Mouse (Mus musculus): ENCODE measurements around the gene Efcab9.

Gene Efcab9

GRCm38 (mm10) chr11:32531871-32532764 lies at the start of gene Efcab9:
Gene Efcab9, minus strand, starts transcription at chr11:32532081.
- no peak for DNase-seq

- no peak for DNase-seq
Measured at GRCm38 (mm10) chr11:32581031-32581430, 49.1 kb upstream of the Efcab9 start.

- DNase-seq: peak; percentile 41
Measured at GRCm38 (mm10) chr11:32580305-32580947, 48.5 kb upstream of the Efcab9 start.

GRCm38 (mm10) chr11:32576760-32577050 lies 44.8 kb upstream of the Efcab9 start:
- DNase-seq: no peak

GRCm38 (mm10) chr11:32575964-32576759 lies 44.3 kb upstream of the Efcab9 start:
- DNase-seq: no peak

- DNase-seq: no peak
Measured at GRCm38 (mm10) chr11:32573669-32574068, 41.8 kb upstream of the Efcab9 start.

GRCm38 (mm10) chr11:32571103-32571502 lies 39.2 kb upstream of the Efcab9 start:
- DNase-seq: no peak

- DNase-seq: no peak
Measured at GRCm38 (mm10) chr11:32568637-32569293, 36.9 kb upstream of the Efcab9 start.

GRCm38 (mm10) chr11:32568060-32568459 lies 36.2 kb upstream of the Efcab9 start:
- no peak for DNase-seq

GRCm38 (mm10) chr11:32567000-32567855 lies 35.3 kb upstream of the Efcab9 start:
- no peak for DNase-seq

- DNase-seq: no peak
Measured at GRCm38 (mm10) chr11:32566184-32566583, 34.3 kb upstream of the Efcab9 start.

GRCm38 (mm10) chr11:32565088-32565487 lies 33.2 kb upstream of the Efcab9 start:
- DNase-seq: no peak

- no peak for DNase-seq
Measured at GRCm38 (mm10) chr11:32564629-32565028, 32.7 kb upstream of the Efcab9 start.

GRCm38 (mm10) chr11:32563660-32564059 lies 31.8 kb upstream of the Efcab9 start:
- no peak for DNase-seq

GRCm38 (mm10) chr11:32562706-32563105 lies 30.8 kb upstream of the Efcab9 start:
- no peak for DNase-seq

GRCm38 (mm10) chr11:32561465-32562355 lies 29.8 kb upstream of the Efcab9 start:
- no peak for DNase-seq

GRCm38 (mm10) chr11:32560015-32560770 lies 28.3 kb upstream of the Efcab9 start:
- no peak for DNase-seq

GRCm38 (mm10) chr11:32558677-32559076 lies 26.8 kb upstream of the Efcab9 start:
- peak; percentile 50 for DNase-seq

GRCm38 (mm10) chr11:32558026-32558425 lies 26.1 kb upstream of the Efcab9 start:
- no peak for DNase-seq
